Mouse (Mus musculus) cerebellum, adult 11 months (tissue): ENCODE measurements around the gene Gmpr2.

Source experiments
- DNase-seq: peaks from one replicate; pipeline ENCODE4 v3.0.0; 2022

Gene Gmpr2

GRCm38 (mm10) chr14:55727889-55728685, 56.3 kb downstream of the Gmpr2 start:
- no peak for DNase-seq
